21 mouse cellular contexts compared by ENCODE assay signal in genomic region chr11:68674643-68675042, GRCm38 (mm10). TPM values are rescaled to one million over a fixed set of nuclear protein-coding genes. Genes with fewer than 3 reads are reported as not detected.
DNase-seq lines count a peak whose midpoint lies in the region; ATAC-seq and TF ChIP-seq lines count a peak whose summit lies in the region.
"Had no signal": no experiment of that assay in that cellular context is flagged by ENCODE, and none has a peak within 500 bp of the region (broad histone marks: within the 10 kb centered on the region; RNA-seq: fewer than 3 reads in every experiment).

No protein-coding gene starts in this region.

- dilution Hi-C loops in CH12.LX (cut with MboI; ENCODE audit: extremely low pct_ligation_motif_present, extremely low pct_unique_long_range_greater_than_20kb, low sequenced_read_pairs), result no loop called here

- peak overlapping the region; percentile 62 for H3K27ac ChIP-seq in heart, embryonic 10.5 days
- H3K27ac ChIP-seq in heart, adult 2 months, result no peak overlapping the region
- peak overlapping the region; percentile 77 to 91 for H3K27ac ChIP-seq in heart, embryonic 14.5 days (replicated peaks in 1 of 2; ENCODE audit: control insufficient read depth in 1 of 2, insufficient read depth in 1 of 2, low read depth in 2 of 2, low read length in 2 of 2)
- peak overlapping the region; percentile 66 for H3K27ac ChIP-seq in CH12.LX (ENCODE audit: insufficient read depth, low read depth)
- H3K27ac ChIP-seq in embryonic fibroblast, embryonic 13.5 days (ENCODE audit: insufficient read depth, low read length), result peak overlapping the region; percentile 91; the same call in 1 of the 2 replicates
- H3K27ac ChIP-seq in forebrain, embryonic 15.5 days (replicated peaks), result no peak overlapping the region
- H3K27ac ChIP-seq: embryonic facial prominence, embryonic 15.5 days; forebrain, embryonic 12.5 days; hindbrain, embryonic 10.5 days; hindbrain, embryonic 14.5 days; intestine, embryonic 15.5 days had no signal

- DNase-seq in heart, embryonic 10.5 days (ENCODE audit: low spot score), result peak; percentile 60
- no peak for DNase-seq in heart, adult 2 months
- no peak for DNase-seq in heart, postnatal 4 days
- DNase-seq in CH12.LX (ENCODE audit: extremely low read depth), result peak; percentile 58
- DNase-seq: adrenal gland, adult 8-10 months; adrenal gland, postnatal 36 days; cerebellum, adult 2 months; cerebellum, postnatal 14 days; embryo, embryonic 11 days; forebrain, postnatal 0 days; kidney, adult 18-20 months; kidney, postnatal 10 days had no signal

- TF ChIP-seq EP300 in heart, adult 2 months (IDR thresholded peaks at IDR 0.05; ENCODE audit: insufficient read depth, low read depth, low read length), result no peak
- peak; percentile 74 for TF ChIP-seq EP300 in CH12.LX (IDR thresholded peaks at IDR 0.05; ENCODE audit: low read length)

- no peak overlapping the region for H3K9ac ChIP-seq in heart, adult 2 months (ENCODE audit: low read depth, low read length)
- H3K9ac ChIP-seq in heart, embryonic 14.5 days (ENCODE audit: low read length), result no peak overlapping the region
- H3K9ac ChIP-seq in CH12.LX (ENCODE audit: insufficient read depth, low read depth), result 0 out of 2 replicates have a peak overlapping the region, but pooled peaks have one; percentile 11
- no peak overlapping the region for H3K9ac ChIP-seq in forebrain, embryonic 15.5 days (replicated peaks)
- H3K9ac ChIP-seq: embryonic facial prominence, embryonic 15.5 days; forebrain, embryonic 12.5 days; forebrain, postnatal 0 days; hindbrain, embryonic 14.5 days; intestine, embryonic 15.5 days had no signal

- no peak for ATAC-seq in heart, embryonic 14.5 days (ENCODE audit: insufficient number of reproducible peaks, insufficient read depth, low FRiP score, low read depth)
- ATAC-seq in forebrain, embryonic 15.5 days (replicated peaks), result no peak
- ATAC-seq: forebrain, postnatal 0 days; intestine, embryonic 15.5 days had no signal

- 68% methylated on average over 3 of the region's 3 CpGs for WGBS in heart, embryonic 10.5 days
- 80% methylated on average over 3 of the region's 3 CpGs for WGBS in heart, adult 2 months
- WGBS in heart, embryonic 14.5 days, result 49% methylated on average over 3 of the region's 3 CpGs
- WGBS in forebrain, embryonic 15.5 days, result 89% methylated on average over 3 of the region's 3 CpGs

- H3K4me1 ChIP-seq in heart, embryonic 10.5 days, result peaks cover 26% of the 10 kb centered on the region
- H3K4me1 ChIP-seq in heart, adult 2 months (ENCODE audit: control insufficient read depth, insufficient read depth, low read length), result peaks cover 4% of the 10 kb centered on the region
- peaks cover 20 to 32% of the 10 kb centered on the region in 2 experiments for H3K4me1 ChIP-seq in heart, embryonic 14.5 days (ENCODE audit: control insufficient read depth in 2 of 2, insufficient read depth in 2 of 2, low read length in 2 of 2)
- H3K4me1 ChIP-seq in CH12.LX (ENCODE audit: control insufficient read depth in 1 of 2, insufficient read depth in 2 of 2), result peaks cover 15 to 25% of the 10 kb centered on the region in 2 experiments
- H3K4me1 ChIP-seq in embryonic fibroblast, embryonic 13.5 days (ENCODE audit: control insufficient read depth, insufficient read depth, low read length), result peaks cover 7% of the 10 kb centered on the region
- no peaks in the 10 kb centered on the region for H3K4me1 ChIP-seq in forebrain, embryonic 15.5 days
- H3K4me1 ChIP-seq: forebrain, embryonic 12.5 days; hindbrain, embryonic 10.5 days had no signal

- no peaks in the 10 kb centered on the region for H3K36me3 ChIP-seq in heart, embryonic 10.5 days
- H3K36me3 ChIP-seq in heart, adult 2 months (ENCODE audit: control insufficient read depth, insufficient read depth, low read length), result peaks cover 9% of the 10 kb centered on the region
- H3K36me3 ChIP-seq in heart, embryonic 14.5 days (ENCODE audit: control insufficient read depth, insufficient read depth, low read length), result no peaks in the 10 kb centered on the region
- H3K36me3 ChIP-seq in CH12.LX (replicated peaks in 1 of 2; ENCODE audit: control insufficient read depth in 1 of 2, insufficient read depth in 1 of 2, low read length in 1 of 2), result no peaks in the 10 kb centered on the region
- H3K36me3 ChIP-seq in forebrain, embryonic 15.5 days, result no peaks in the 10 kb centered on the region
- H3K36me3 ChIP-seq: embryonic facial prominence, embryonic 15.5 days; forebrain, embryonic 12.5 days; G1E; hindbrain, embryonic 10.5 days; intestine, embryonic 15.5 days had no signal

- H3K79me2 ChIP-seq in heart, adult 2 months (replicated peaks; ENCODE audit: control insufficient read depth, insufficient read depth, low read length), result no peaks in the 10 kb centered on the region
- H3K79me2 ChIP-seq in CH12.LX (replicated peaks; ENCODE audit: control insufficient read depth, extremely low read depth, insufficient read depth, poor library complexity, severe bottlenecking), result no peaks in the 10 kb centered on the region

- no peak for TF ChIP-seq POLR2A in heart, adult 2 months (IDR thresholded peaks at IDR 0.05; ENCODE audit: insufficient read depth, low read depth, low read length)
- TF ChIP-seq POLR2A in CH12.LX (IDR thresholded peaks at IDR 0.05; ENCODE audit: low read depth, low read length), result no peak
- TF ChIP-seq POLR2A in embryonic fibroblast, embryonic 13.5 days (IDR thresholded peaks at IDR 0.05; ENCODE audit: low read depth, low read length), result no peak

- H3K9me3 ChIP-seq in heart, embryonic 10.5 days, result no peaks in the 10 kb centered on the region
- H3K9me3 ChIP-seq in heart, embryonic 14.5 days (ENCODE audit: control insufficient read depth, low read length), result no peaks in the 10 kb centered on the region
- H3K9me3 ChIP-seq in CH12.LX (replicated peaks; ENCODE audit: low read length), result peaks cover 3% of the 10 kb centered on the region
- H3K9me3 ChIP-seq in forebrain, embryonic 15.5 days, result no peaks in the 10 kb centered on the region
- H3K9me3 ChIP-seq: embryonic facial prominence, embryonic 15.5 days; forebrain, embryonic 12.5 days; G1E; hindbrain, embryonic 10.5 days; intestine, embryonic 15.5 days had no signal

- TF ChIP-seq RAD21 in CH12.LX (IDR thresholded peaks at IDR 0.05; ENCODE audit: low read depth, low read length), result no peak

- no peak for TF ChIP-seq CTCF in heart, adult 2 months (IDR thresholded peaks at IDR 0.05)
- no peak for TF ChIP-seq CTCF in CH12.LX (conservative IDR thresholded peaks at IDR 0.05 in 1 of 2, IDR thresholded peaks at IDR 0.05 in 1 of 2; ENCODE audit: low read depth in 2 of 2, low read length in 2 of 2)
- TF ChIP-seq CTCF in embryonic fibroblast, embryonic 13.5 days (IDR thresholded peaks at IDR 0.05; ENCODE audit: borderline replicate concordance, insufficient read depth, low read length), result no peak

- intact Hi-C loops in heart, adult 2 months (cut with DNase I), result no loop called here

- H3K27me3 ChIP-seq in heart, embryonic 10.5 days (ENCODE audit: insufficient read depth, poor library complexity, severe bottlenecking), result no peaks in the 10 kb centered on the region
- no peaks in the 10 kb centered on the region for H3K27me3 ChIP-seq in heart, adult 2 months (ENCODE audit: control insufficient read depth, insufficient read depth, low read length)
- H3K27me3 ChIP-seq in heart, embryonic 14.5 days (ENCODE audit: control insufficient read depth, insufficient read depth, low read length), result no peaks in the 10 kb centered on the region
- H3K27me3 ChIP-seq in CH12.LX (replicated peaks), result no peaks in the 10 kb centered on the region
- H3K27me3 ChIP-seq in forebrain, embryonic 15.5 days, result no peaks in the 10 kb centered on the region
- H3K27me3 ChIP-seq: embryonic facial prominence, embryonic 15.5 days; forebrain, embryonic 12.5 days; intestine, embryonic 15.5 days had no signal

- in situ Hi-C loops in CH12.LX (cut with MboI; ENCODE audit: low pct_ligation_motif_present, low pct_unique_long_range_greater_than_20kb, low sequenced_read_pairs), result no loop called here

- H3K4me2 ChIP-seq in heart, embryonic 14.5 days (ENCODE audit: low read length), result no peak overlapping the region
- H3K4me2 ChIP-seq in CH12.LX (ENCODE audit: insufficient read depth, low read depth, poor library complexity, severe bottlenecking), result peak overlapping the region; percentile 11; the same call in 1 of the 2 replicates
- H3K4me2 ChIP-seq in forebrain, embryonic 15.5 days (replicated peaks), result no peak overlapping the region
- H3K4me2 ChIP-seq: embryonic facial prominence, embryonic 15.5 days; forebrain, embryonic 12.5 days; hindbrain, embryonic 14.5 days; intestine, embryonic 15.5 days had no signal

- H3K4me3 ChIP-seq in heart, embryonic 10.5 days, result no peak overlapping the region
- no peak overlapping the region for H3K4me3 ChIP-seq in heart, adult 2 months
- no peak overlapping the region for H3K4me3 ChIP-seq in heart, embryonic 14.5 days (ENCODE audit: control insufficient read depth in 1 of 2, insufficient read depth in 1 of 2, low read depth in 1 of 2, low read length in 2 of 2)
- no peak overlapping the region for H3K4me3 ChIP-seq in CH12.LX (replicated peaks in 1 of 3; ENCODE audit: low read depth in 2 of 3, low read length in 2 of 3, poor library complexity in 1 of 3)
- H3K4me3 ChIP-seq in embryonic fibroblast, embryonic 13.5 days (ENCODE audit: insufficient read depth, low read length), result no peak overlapping the region
- no peak overlapping the region for H3K4me3 ChIP-seq in forebrain, embryonic 15.5 days
- H3K4me3 ChIP-seq: embryonic facial prominence, embryonic 15.5 days; forebrain, embryonic 12.5 days; hindbrain, embryonic 10.5 days; intestine, embryonic 15.5 days had no signal

TF ChIP-seq in CH12.LX, 34 proteins besides CTCF, POLR2A, EP300 and RAD21 (continues in another document):
- TF ChIP-seq ETS1 (conservative IDR thresholded peaks at IDR 0.05; ENCODE audit: low read depth, low read length) (peak; percentile 99), ZNF384 (IDR thresholded peaks at IDR 0.05; ENCODE audit: low read depth, low read length) (no peak), MAFK (IDR thresholded peaks at IDR 0.05; ENCODE audit: insufficient replicate concordance, low read length) (no peak), JUN (IDR thresholded peaks at IDR 0.05; ENCODE audit: insufficient read depth, low read depth, low read length) (peak; percentile 55; the same call in 1 of the 2 replicates), TCF12 (IDR thresholded peaks at IDR 0.05; ENCODE audit: low read depth, low read length) (peak; percentile 72; the same call in 1 of the 2 replicates)

RNA-seq across cellular contexts. Expression of gene Myh10, which starts 16.7 kb away (rescaled TPM):
- polyA plus RNA-seq in heart, embryonic 10.5 days (2016; fragmentation: Nextera tagmentation; extraction: Ambion mirVana), result 181 and 184 TPM in 2 replicates
- 10 to 100 TPM; 25.6 to 25.9 TPM for total RNA-seq in heart, adult 2 months (2021)
- polyA plus RNA-seq in heart, adult 2 months (2012; rRNA removed), result 17.9 and 30.0 TPM in 2 replicates
- 120 and 122 TPM in 2 replicates for polyA plus RNA-seq in heart, embryonic 14.5 days (2014; fragmentation: Nextera tagmentation; extraction: Ambion mirVana)
- 100 to 1,000 TPM; 165 to 169 TPM for total RNA-seq in heart, postnatal 4 days (2021)
- total RNA-seq in CH12.LX (2012; rRNA removed) (0.38 and 0.46 TPM in 2 replicates), CH12.LX (2014; rRNA removed) (0.62 and 1.1 TPM in 2 replicates)
- polyA plus RNA-seq in CH12.LX (2012; ENCODE audit: insufficient read length, low read depth), result 2.7 and 3.1 TPM in 2 replicates
- polyA plus RNA-seq in embryonic fibroblast, embryonic 13.5 days (2011; ENCODE audit: insufficient read length, low read depth, missing spikeins), result 459 and 533 TPM in 2 replicates
- polyA plus RNA-seq in forebrain, embryonic 15.5 days (2015; fragmentation: Nextera tagmentation; extraction: Ambion mirVana), result 115 and 118 TPM in 2 replicates

Comparison
In these comparisons a context has a peak if more than half of its experiments do, and no peak if none do; other contexts are left out.
1. DNase-seq: peak in heart, embryonic 10.5 days (single experiment) and CH12.LX (single experiment); none in heart, adult 2 months (0 of 2) and heart, postnatal 4 days (single experiment).
2. H3K27ac ChIP-seq: peak in heart, embryonic 10.5 days (single experiment), heart, embryonic 14.5 days (2 of 2), CH12.LX (single experiment) and embryonic fibroblast, embryonic 13.5 days (single experiment); none in heart, adult 2 months (single experiment) and forebrain, embryonic 15.5 days (single experiment).